Mouse (Mus musculus): Measurements from ENCODE around the gene Fam107b. TPM values are rescaled to one million over a fixed set of nuclear protein-coding genes. Genes with fewer than 3 reads are reported as not detected.

Fam107b gene
- polyA plus RNA-seq, 1 experiment, result 39.0 TPM

DNA sequence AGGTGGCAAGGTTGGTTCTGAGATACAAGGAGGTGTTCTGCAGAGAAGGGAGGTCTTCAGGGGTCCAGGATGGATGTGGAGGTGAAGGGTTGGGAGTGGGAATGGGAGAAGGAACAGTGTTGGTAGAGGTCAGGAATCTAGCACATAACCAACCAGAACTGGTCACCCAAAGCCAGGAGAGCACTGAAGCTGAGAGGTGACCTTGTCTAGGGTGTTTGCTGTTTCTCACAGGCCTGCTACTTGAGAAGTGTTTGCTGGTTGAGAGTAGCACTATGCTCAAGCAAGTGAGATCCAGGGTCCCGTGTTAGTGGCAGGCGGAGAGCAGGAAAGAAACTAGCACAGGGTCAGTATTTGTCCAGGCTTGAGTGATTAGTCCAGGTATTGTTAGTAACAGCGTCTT is 159.3 kb downstream of the Fam107b start:
- no peak overlapping the region for H3K27ac ChIP-seq (ENCODE audit: insufficient read depth, low read depth, low read length)
- H3K4me1 ChIP-seq (ENCODE audit: control insufficient read depth, insufficient read depth, low read length), result peaks cover 26% of the 10 kb centered on the region
- TF ChIP-seq CTCF (IDR thresholded peaks at IDR 0.05; ENCODE audit: low read depth, low read length) (no peak), POLR2A (IDR thresholded peaks at IDR 0.05; ENCODE audit: borderline replicate concordance, low read depth, low read length) (no peak)
- H3K4me3 ChIP-seq (ENCODE audit: insufficient read depth, low read length), result no peak overlapping the region

GRCm38 (mm10) chr2:3730744-3731143 is 160.5 kb downstream of the Fam107b start:
- no peak overlapping the region for H3K27ac ChIP-seq (ENCODE audit: insufficient read depth, low read depth, low read length)
- TF ChIP-seq POLR2A (IDR thresholded peaks at IDR 0.05; ENCODE audit: borderline replicate concordance, low read depth, low read length) (no peak), CTCF (IDR thresholded peaks at IDR 0.05; ENCODE audit: low read depth, low read length) (no peak)
- peaks cover 18% of the 10 kb centered on the region for H3K4me1 ChIP-seq (ENCODE audit: control insufficient read depth, insufficient read depth, low read length)
- no peak overlapping the region for H3K4me3 ChIP-seq (ENCODE audit: insufficient read depth, low read length)

GRCm38 (mm10) chr2:3731316-3732015 is 161.2 kb downstream of the Fam107b start:
- TF ChIP-seq POLR2A (IDR thresholded peaks at IDR 0.05; ENCODE audit: borderline replicate concordance, low read depth, low read length) (no peak), CTCF (IDR thresholded peaks at IDR 0.05; ENCODE audit: low read depth, low read length) (no peak)
- peaks cover 15% of the 10 kb centered on the region for H3K4me1 ChIP-seq (ENCODE audit: control insufficient read depth, insufficient read depth, low read length)
- no peak overlapping the region for H3K27ac ChIP-seq (ENCODE audit: insufficient read depth, low read depth, low read length)
- H3K4me3 ChIP-seq (ENCODE audit: insufficient read depth, low read length), result no peak overlapping the region

- no peak for TF ChIP-seq CTCF (IDR thresholded peaks at IDR 0.05; ENCODE audit: low read depth, low read length)
- no peak for TF ChIP-seq POLR2A (IDR thresholded peaks at IDR 0.05; ENCODE audit: borderline replicate concordance, low read depth, low read length)
- H3K4me3 ChIP-seq (ENCODE audit: insufficient read depth, low read length), result no peak overlapping the region
- H3K4me1 ChIP-seq (ENCODE audit: control insufficient read depth, insufficient read depth, low read length), result no peaks in the 10 kb centered on the region
- no peak overlapping the region for H3K27ac ChIP-seq (ENCODE audit: insufficient read depth, low read depth, low read length)
Measured at GRCm38 (mm10) chr2:3737917-3738694, 167.8 kb downstream of the Fam107b start.

DNA sequence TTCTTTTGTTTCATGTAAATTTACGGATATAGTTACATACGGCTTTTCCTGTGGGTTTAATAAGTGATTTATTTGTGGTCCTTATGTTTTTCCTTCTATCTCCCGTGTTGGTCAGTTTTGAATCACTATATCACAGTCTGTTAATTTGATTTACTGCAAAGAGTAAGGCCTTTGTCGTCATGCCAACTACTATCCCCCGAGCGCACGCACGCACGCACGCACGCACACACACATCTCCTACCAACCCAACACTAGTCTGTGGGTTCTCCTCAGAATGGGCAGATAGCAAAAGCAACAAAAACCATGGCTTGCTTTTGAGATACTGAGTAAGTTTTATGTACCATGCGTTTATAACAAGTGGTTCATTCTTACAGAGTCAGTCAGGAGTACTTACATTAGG is 168.4 kb downstream of the Fam107b start:
- H3K4me1 ChIP-seq (ENCODE audit: control insufficient read depth, insufficient read depth, low read length), result no peaks in the 10 kb centered on the region

GRCm38 (mm10) chr2:3739351-3739961 is 169.2 kb downstream of the Fam107b start:
- Histone ChIP-seq H3K4me1 (ENCODE audit: control insufficient read depth, insufficient read depth, low read length) (no peaks in the 10 kb centered on the region), H3K4me3 (ENCODE audit: insufficient read depth, low read length) (no peak overlapping the region), H3K27ac (ENCODE audit: insufficient read depth, low read depth, low read length) (no peak overlapping the region)
- TF ChIP-seq CTCF (IDR thresholded peaks at IDR 0.05; ENCODE audit: low read depth, low read length) (no peak), POLR2A (IDR thresholded peaks at IDR 0.05; ENCODE audit: borderline replicate concordance, low read depth, low read length) (no peak)

More for the DNA sequence above, 168.4 kb downstream of the Fam107b start:
- H3K27ac ChIP-seq (ENCODE audit: insufficient read depth, low read depth, low read length), result no peak overlapping the region
- H3K4me3 ChIP-seq (ENCODE audit: insufficient read depth, low read length), result no peak overlapping the region
- TF ChIP-seq POLR2A (IDR thresholded peaks at IDR 0.05; ENCODE audit: borderline replicate concordance, low read depth, low read length) (no peak), CTCF (IDR thresholded peaks at IDR 0.05; ENCODE audit: low read depth, low read length) (no peak)

- Histone ChIP-seq H3K4me1 (ENCODE audit: control insufficient read depth, insufficient read depth, low read length) (no peaks in the 10 kb centered on the region), H3K27ac (ENCODE audit: insufficient read depth, low read depth, low read length) (no peak overlapping the region), H3K4me3 (ENCODE audit: insufficient read depth, low read length) (no peak overlapping the region)
- TF ChIP-seq POLR2A (IDR thresholded peaks at IDR 0.05; ENCODE audit: borderline replicate concordance, low read depth, low read length) (no peak), CTCF (IDR thresholded peaks at IDR 0.05; ENCODE audit: low read depth, low read length) (no peak)
Measured at GRCm38 (mm10) chr2:3740256-3740655, 170.0 kb downstream of the Fam107b start.

GRCm38 (mm10) chr2:3740670-3741069 is 170.4 kb downstream of the Fam107b start:
- H3K27ac ChIP-seq (ENCODE audit: insufficient read depth, low read depth, low read length), result no peak overlapping the region
- no peak for TF ChIP-seq CTCF (IDR thresholded peaks at IDR 0.05; ENCODE audit: low read depth, low read length)
- TF ChIP-seq POLR2A (IDR thresholded peaks at IDR 0.05; ENCODE audit: borderline replicate concordance, low read depth, low read length), result no peak
- no peaks in the 10 kb centered on the region for H3K4me1 ChIP-seq (ENCODE audit: control insufficient read depth, insufficient read depth, low read length)
- H3K4me3 ChIP-seq (ENCODE audit: insufficient read depth, low read length), result no peak overlapping the region

DNA sequence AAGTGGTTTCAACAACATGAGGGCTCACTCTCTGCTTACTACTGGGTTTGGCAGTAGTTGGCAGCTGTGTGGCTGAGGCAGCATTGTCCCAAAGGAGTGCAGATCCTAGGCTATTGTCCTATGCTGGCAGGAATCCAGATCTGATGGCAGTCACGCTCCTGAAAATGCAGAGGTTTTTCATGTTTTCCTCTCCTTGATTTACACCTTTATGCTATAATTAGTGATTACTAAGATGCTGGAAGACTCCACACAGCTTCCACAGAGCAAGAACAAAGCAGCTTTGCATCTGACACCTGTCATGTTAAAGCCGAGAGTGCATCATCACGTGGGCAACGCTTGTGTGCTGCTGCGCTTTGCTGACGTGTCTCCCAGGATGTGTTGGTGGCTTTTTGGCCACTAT is 172.2 kb downstream of the Fam107b start:
- TF ChIP-seq POLR2A (IDR thresholded peaks at IDR 0.05; ENCODE audit: borderline replicate concordance, low read depth, low read length) (no peak), CTCF (IDR thresholded peaks at IDR 0.05; ENCODE audit: low read depth, low read length) (no peak)
- Histone ChIP-seq H3K27ac (ENCODE audit: insufficient read depth, low read depth, low read length) (no peak overlapping the region), H3K4me1 (ENCODE audit: control insufficient read depth, insufficient read depth, low read length) (no peaks in the 10 kb centered on the region), H3K4me3 (ENCODE audit: insufficient read depth, low read length) (no peak overlapping the region)

DNA sequence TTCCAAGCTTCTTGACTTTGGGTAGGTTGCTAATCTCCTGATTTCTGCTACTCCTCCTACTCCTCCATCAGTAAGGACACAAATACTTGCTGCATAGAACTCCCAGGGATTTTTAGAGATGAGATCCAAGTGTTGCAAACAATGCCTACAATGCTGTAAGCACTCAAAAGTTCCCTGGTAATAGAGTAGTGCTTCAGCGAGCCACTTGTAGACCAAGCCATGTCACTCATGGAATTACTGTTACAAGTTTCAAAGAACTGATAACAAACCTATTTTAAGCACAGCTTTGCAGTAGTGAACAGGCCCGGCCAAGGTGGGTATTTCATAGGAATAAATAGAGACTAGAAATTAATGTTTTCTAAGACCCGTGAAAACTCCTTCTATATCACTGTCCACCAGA is 174.8 kb downstream of the Fam107b start:
- H3K27ac ChIP-seq (ENCODE audit: insufficient read depth, low read depth, low read length), result no peak overlapping the region
- H3K4me1 ChIP-seq (ENCODE audit: control insufficient read depth, insufficient read depth, low read length), result no peaks in the 10 kb centered on the region
- no peak for TF ChIP-seq POLR2A (IDR thresholded peaks at IDR 0.05; ENCODE audit: borderline replicate concordance, low read depth, low read length)
- TF ChIP-seq CTCF (IDR thresholded peaks at IDR 0.05; ENCODE audit: low read depth, low read length), result no peak
- H3K4me3 ChIP-seq (ENCODE audit: insufficient read depth, low read length), result no peak overlapping the region

Measured in bone marrow macrophage, adult 2 months (primary cell).